Mouse (Mus musculus) skeletal muscle tissue, adult 2 months (tissue): ENCODE measurements around the gene Acot12.

ENCODE experiments used
- DNase-seq: peaks from one replicate; pipeline ENCODE4 v3.0.0-alpha.2; 2012; ENCODE audit warnings: low read depth, low spot score

Gene Acot12

GRCm38 (mm10) chr13:91741280-91742047 lies at the start of gene Acot12:
TSS of gene Acot12 (plus strand) at chr13:91741512.
- DNase-seq: peak; percentile 3

- DNase-seq: no peak
Measured at GRCm38 (mm10) chr13:91693615-91694014, 47.7 kb upstream of the Acot12 start.

- DNase-seq: no peak
Measured at GRCm38 (mm10) chr13:91695406-91695805, 45.9 kb upstream of the Acot12 start.

GRCm38 (mm10) chr13:91696109-91696645 lies 45.1 kb upstream of the Acot12 start:
- peak; percentile 11 for DNase-seq

- DNase-seq: peak; percentile 22
Measured at GRCm38 (mm10) chr13:91697011-91697410, 44.3 kb upstream of the Acot12 start.

- no peak for DNase-seq
Measured at GRCm38 (mm10) chr13:91702337-91702736, 39.0 kb upstream of the Acot12 start.

- DNase-seq: no peak
Measured at GRCm38 (mm10) chr13:91719487-91719886, 21.8 kb upstream of the Acot12 start.

- DNase-seq: no peak
Measured at GRCm38 (mm10) chr13:91723108-91723735, 18.1 kb upstream of the Acot12 start.

- DNase-seq: no peak
Measured at GRCm38 (mm10) chr13:91723736-91724119, 17.6 kb upstream of the Acot12 start.

- DNase-seq: no peak
Measured at GRCm38 (mm10) chr13:91724211-91724610, 17.1 kb upstream of the Acot12 start.

GRCm38 (mm10) chr13:91725130-91725529 lies 16.2 kb upstream of the Acot12 start:
- DNase-seq: no peak

GRCm38 (mm10) chr13:91727899-91728298 lies 13.4 kb upstream of the Acot12 start:
- no peak for DNase-seq

GRCm38 (mm10) chr13:91737191-91737590 lies 4.1 kb upstream of the Acot12 start:
- DNase-seq: no peak

- DNase-seq: no peak
Measured at GRCm38 (mm10) chr13:91740851-91741250, 461 bp upstream of the Acot12 start.

- DNase-seq: no peak
Measured at GRCm38 (mm10) chr13:91743180-91743579, 1.9 kb downstream of the Acot12 start.

- no peak for DNase-seq
Measured at GRCm38 (mm10) chr13:91746470-91746869, 5.2 kb downstream of the Acot12 start.

- no peak for DNase-seq
Measured at GRCm38 (mm10) chr13:91748401-91748800, 7.1 kb downstream of the Acot12 start.

- no peak for DNase-seq
Measured at GRCm38 (mm10) chr13:91749981-91750380, 8.7 kb downstream of the Acot12 start.

GRCm38 (mm10) chr13:91753724-91754123 lies 12.4 kb downstream of the Acot12 start:
- no peak for DNase-seq

GRCm38 (mm10) chr13:91754762-91755161 lies 13.4 kb downstream of the Acot12 start:
- no peak for DNase-seq

- no peak for DNase-seq
Measured at GRCm38 (mm10) chr13:91756230-91756629, 14.9 kb downstream of the Acot12 start.

GRCm38 (mm10) chr13:91758316-91759048 lies 17.2 kb downstream of the Acot12 start:
- no peak for DNase-seq
